Comparison of ENCODE assay signal across 16 mouse cellular contexts in the genomic region with DNA sequence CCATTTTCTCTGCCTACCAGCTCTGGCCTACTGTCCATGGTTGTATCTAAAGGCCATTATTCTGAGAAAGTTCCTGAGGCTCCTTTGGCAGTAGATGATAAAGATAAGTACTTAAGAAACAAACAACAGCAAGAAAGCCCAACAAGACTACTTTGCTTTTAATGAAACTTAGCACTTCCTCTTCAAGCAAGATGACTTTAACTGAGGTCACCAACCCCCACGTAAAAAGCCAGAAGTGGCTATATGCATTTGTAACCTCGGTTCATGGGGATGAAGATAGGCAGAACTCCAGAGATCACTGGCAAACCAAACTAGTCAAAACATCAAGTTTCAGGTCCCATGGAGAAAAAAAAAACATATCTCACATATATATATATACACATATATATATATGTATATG.
"Had no signal": no experiment of that assay in that cellular context is flagged by ENCODE, and none has a peak within 500 bp of the region (broad histone marks: within the 10 kb centered on the region; RNA-seq: fewer than 3 reads in every experiment).

No protein-coding gene starts in this region.

- H3K4me2 ChIP-seq: lung, embryonic 14.5 days; midbrain, embryonic 11.5 days; midbrain, embryonic 13.5 days; midbrain, embryonic 15.5 days; neural tube, embryonic 12.5 days had no signal

- ATAC-seq: midbrain, embryonic 13.5 days; midbrain, embryonic 15.5 days had no signal

- H3K9me3 ChIP-seq: megakaryocyte, embryonic 14.5 days; midbrain, embryonic 13.5 days; midbrain, embryonic 15.5 days; neural tube, embryonic 12.5 days had no signal

- H3K27ac ChIP-seq: liver, embryonic 14.5 days; midbrain, embryonic 13.5 days; midbrain, embryonic 15.5 days; neural tube, embryonic 12.5 days had no signal

- H3K4me1 ChIP-seq: midbrain, embryonic 13.5 days; midbrain, embryonic 15.5 days; neural tube, embryonic 12.5 days had no signal

- DNase-seq: lung, adult 18-20 months; lung, embryonic 14.5 days; lung, postnatal 14 days; lung, postnatal 4 days; right cerebral cortex, postnatal 25 days; right cerebral cortex, postnatal 4 days; spleen, adult 18-20 months; thymus, adult 18-20 months; thymus, postnatal 14 days; thymus, postnatal 36 days had no signal

- H3K4me3 ChIP-seq: megakaryocyte, embryonic 14.5 days; midbrain, embryonic 13.5 days; midbrain, embryonic 15.5 days; neural tube, embryonic 12.5 days had no signal

- H3K9ac ChIP-seq: liver, embryonic 14.5 days; lung, embryonic 14.5 days; midbrain, embryonic 13.5 days; midbrain, embryonic 15.5 days; neural tube, embryonic 12.5 days had no signal

- H3K36me3 ChIP-seq: midbrain, embryonic 13.5 days; midbrain, embryonic 15.5 days; neural tube, embryonic 12.5 days had no signal

- H3K27me3 ChIP-seq: megakaryocyte, embryonic 14.5 days; midbrain, embryonic 13.5 days; midbrain, embryonic 15.5 days; neural tube, embryonic 12.5 days had no signal
